Mouse (Mus musculus): Measurements from ENCODE around the gene Cdk18. TPM values are rescaled to one million over a fixed set of nuclear protein-coding genes. Genes with fewer than 3 reads are reported as not detected.

The Cdk18 gene
- polyA plus RNA-seq, 1 experiment = 24.9 TPM

GRCm38 (mm10) chr1:132065475-132066172 lies 73.9 kb downstream of the Cdk18 start:
- Histone ChIP-seq H3K27ac (ENCODE audit: control insufficient read depth, insufficient read depth, low read depth, low read length) (no peak overlapping the region), H3K4me1 (ENCODE audit: control insufficient read depth, insufficient read depth, low read length) (peaks cover 11% of the 10 kb centered on the region), H3K36me3 (ENCODE audit: control insufficient read depth, insufficient read depth, low read length) (no peaks in the 10 kb centered on the region), H3K4me3 (ENCODE audit: control insufficient read depth, low read depth, low read length) (no peak overlapping the region), H3K27me3 (ENCODE audit: control insufficient read depth, insufficient read depth, low read length) (0 out of 2 replicates have a peak, but pooled peaks cover 2% of the 10 kb centered on the region)
- no peak for TF ChIP-seq POLR2A (IDR thresholded peaks at IDR 0.05; ENCODE audit: control insufficient read depth, low read depth, low read length)
- no peak for TF ChIP-seq CTCF (IDR thresholded peaks at IDR 0.05; ENCODE audit: control insufficient read depth, insufficient read depth, insufficient replicate concordance, low read depth, low read length)

- H3K27ac ChIP-seq (ENCODE audit: control insufficient read depth, insufficient read depth, low read depth, low read length) = no peak overlapping the region
- H3K4me3 ChIP-seq (ENCODE audit: control insufficient read depth, low read depth, low read length) = no peak overlapping the region
- 0 out of 2 replicates have a peak, but pooled peaks cover 2% of the 10 kb centered on the region for H3K27me3 ChIP-seq (ENCODE audit: control insufficient read depth, insufficient read depth, low read length)
- H3K36me3 ChIP-seq (ENCODE audit: control insufficient read depth, insufficient read depth, low read length) = no peaks in the 10 kb centered on the region
- no peak for TF ChIP-seq POLR2A (IDR thresholded peaks at IDR 0.05; ENCODE audit: control insufficient read depth, low read depth, low read length)
- no peak for TF ChIP-seq CTCF (IDR thresholded peaks at IDR 0.05; ENCODE audit: control insufficient read depth, insufficient read depth, insufficient replicate concordance, low read depth, low read length)
- peaks cover 11% of the 10 kb centered on the region for H3K4me1 ChIP-seq (ENCODE audit: control insufficient read depth, insufficient read depth, low read length)
Measured at GRCm38 (mm10) chr1:132065001-132065400, 74.5 kb downstream of the Cdk18 start.

- Histone ChIP-seq H3K27me3 (ENCODE audit: control insufficient read depth, insufficient read depth, low read length) (0 out of 2 replicates have a peak, but pooled peaks cover 2% of the 10 kb centered on the region), H3K27ac (ENCODE audit: control insufficient read depth, insufficient read depth, low read depth, low read length) (no peak overlapping the region), H3K4me3 (ENCODE audit: control insufficient read depth, low read depth, low read length) (no peak overlapping the region), H3K4me1 (ENCODE audit: control insufficient read depth, insufficient read depth, low read length) (peaks cover 11% of the 10 kb centered on the region), H3K36me3 (ENCODE audit: control insufficient read depth, insufficient read depth, low read length) (no peaks in the 10 kb centered on the region)
- TF ChIP-seq CTCF (IDR thresholded peaks at IDR 0.05; ENCODE audit: control insufficient read depth, insufficient read depth, insufficient replicate concordance, low read depth, low read length) (no peak), POLR2A (IDR thresholded peaks at IDR 0.05; ENCODE audit: control insufficient read depth, low read depth, low read length) (no peak)
Measured at GRCm38 (mm10) chr1:132063096-132063495, 76.4 kb downstream of the Cdk18 start.

Other genes starting within 250 kb of the Cdk18 start
- gene Nucks1, start 229.2 kb downstream of the Cdk18 start, polyA plus RNA-seq (2012; rRNA removed) = 2.9 and 4.7 TPM in 2 replicates
- 5.7 and 6.3 TPM in 2 replicates for gene Slc45a3, start 176.7 kb downstream of the Cdk18 start, polyA plus RNA-seq (2012; rRNA removed)
- gene Elk4, start 132.1 kb downstream of the Cdk18 start, polyA plus RNA-seq (2012; rRNA removed) = 3.9 and 4.3 TPM in 2 replicates
- 0.10 and 0.31 TPM in 2 replicates for gene Mfsd4a, start 71.6 kb downstream of the Cdk18 start, polyA plus RNA-seq (2012; rRNA removed)
- 162 and 173 TPM in 2 replicates for gene Lemd1, start 51.7 kb upstream of the Cdk18 start, polyA plus RNA-seq (2012; rRNA removed)
- 0.07 and 0.14 TPM in 2 replicates for gene AC124108.1, start 51.8 kb upstream of the Cdk18 start, polyA plus RNA-seq (2012; rRNA removed)
- gene Gm10188, start 90.1 kb upstream of the Cdk18 start, polyA plus RNA-seq (2012; rRNA removed) = 3.6 and 4.0 TPM in 2 replicates
- 0.69 and 0.70 TPM in 2 replicates for gene Klhdc8a, start 158.9 kb upstream of the Cdk18 start, polyA plus RNA-seq (2012; rRNA removed)
- gene Nuak2, start 176.4 kb upstream of the Cdk18 start, polyA plus RNA-seq (2012; rRNA removed) = 3.1 and 4.7 TPM in 2 replicates